Mouse (Mus musculus): ENCODE measurements around the gene B4galnt1. TPM values are rescaled to one million over a fixed set of nuclear protein-coding genes. Genes with fewer than 3 reads are reported as not detected.

Gene B4galnt1
- polyA plus RNA-seq, 1 experiment from 2014 or later, result 74.6 TPM

GRCm38 (mm10) chr10:127174170-127174569 is 9.1 kb downstream of the B4galnt1 start:
- Histone ChIP-seq H3K4me3 (no peak overlapping the region), H3K4me1 (replicated peaks) (peaks cover 30% of the 10 kb centered on the region), H3K27me3 (peaks cover 49% of the 10 kb centered on the region), H3K9me3 (no peaks in the 10 kb centered on the region), H3K27ac (replicated peaks) (no peak overlapping the region), H3K9ac (no peak overlapping the region), H3K36me3 (0 out of 2 replicates have a peak, but pooled peaks cover 3% of the 10 kb centered on the region), H3K4me2 (no peak overlapping the region)
- 0 out of 2 replicates have a peak, but pooled peaks have one; percentile 6 for ATAC-seq (ENCODE audit: low FRiP score, low read depth)
- WGBS, result 87% methylated on average over 7 of the region's 7 CpGs

- no peak for ATAC-seq (ENCODE audit: low FRiP score, low read depth)
- Histone ChIP-seq H3K9me3 (no peaks in the 10 kb centered on the region), H3K27ac (replicated peaks) (no peak overlapping the region), H3K4me1 (replicated peaks) (peaks cover 27% of the 10 kb centered on the region), H3K9ac (no peak overlapping the region), H3K4me3 (no peak overlapping the region), H3K4me2 (no peak overlapping the region), H3K36me3 (0 out of 2 replicates have a peak, but pooled peaks cover 3% of the 10 kb centered on the region), H3K27me3 (peaks cover 52% of the 10 kb centered on the region)
- WGBS, result 42% methylated on average over 3 of the region's 3 CpGs
Measured at GRCm38 (mm10) chr10:127176228-127176627, 11.2 kb downstream of the B4galnt1 start.

GRCm38 (mm10) chr10:127176756-127177155 is 11.7 kb downstream of the B4galnt1 start:
- no peak for ATAC-seq (ENCODE audit: low FRiP score, low read depth)
- 14% methylated on average over 7 of the region's 7 CpGs for WGBS
- peaks cover 53% of the 10 kb centered on the region for H3K27me3 ChIP-seq
- H3K4me2 ChIP-seq, result no peak overlapping the region
- no peak overlapping the region for H3K9ac ChIP-seq
- H3K9me3 ChIP-seq, result no peaks in the 10 kb centered on the region
- H3K27ac ChIP-seq (replicated peaks), result no peak overlapping the region
- H3K4me1 ChIP-seq (replicated peaks), result peaks cover 27% of the 10 kb centered on the region
- no peak overlapping the region for H3K4me3 ChIP-seq
- H3K36me3 ChIP-seq, result 0 out of 2 replicates have a peak, but pooled peaks cover 2% of the 10 kb centered on the region

GRCm38 (mm10) chr10:127177235-127177634 is 12.2 kb downstream of the B4galnt1 start:
- peaks cover 49% of the 10 kb centered on the region for H3K27me3 ChIP-seq
- no peak for ATAC-seq (ENCODE audit: low FRiP score, low read depth)
- H3K4me1 ChIP-seq (replicated peaks), result peaks cover 27% of the 10 kb centered on the region
- no peak overlapping the region for H3K4me3 ChIP-seq
- no peaks in the 10 kb centered on the region for H3K36me3 ChIP-seq
- H3K27ac ChIP-seq (replicated peaks), result no peak overlapping the region
- no peak overlapping the region for H3K9ac ChIP-seq
- H3K9me3 ChIP-seq, result no peaks in the 10 kb centered on the region
- peak overlapping the region; percentile 55 for H3K4me2 ChIP-seq
- WGBS, result 20% methylated on average over 9 of the region's 9 CpGs

GRCm38 (mm10) chr10:127177719-127178118 is 12.7 kb downstream of the B4galnt1 start:
- H3K9me3 ChIP-seq, result no peaks in the 10 kb centered on the region
- no peaks in the 10 kb centered on the region for H3K36me3 ChIP-seq
- H3K4me2 ChIP-seq, result peak overlapping the region; percentile 55
- ATAC-seq (ENCODE audit: low FRiP score, low read depth), result peak; percentile 49
- no peak overlapping the region for H3K27ac ChIP-seq (replicated peaks)
- H3K4me3 ChIP-seq, result peak overlapping the region; percentile 29
- H3K4me1 ChIP-seq (replicated peaks), result peaks cover 27% of the 10 kb centered on the region
- H3K9ac ChIP-seq, result no peak overlapping the region
- WGBS, result 2% methylated on average over 23 of the region's 23 CpGs
- H3K27me3 ChIP-seq, result peaks cover 47% of the 10 kb centered on the region

- Histone ChIP-seq H3K27ac (replicated peaks) (no peak overlapping the region), H3K36me3 (no peaks in the 10 kb centered on the region), H3K4me2 (peak overlapping the region; percentile 55), H3K4me1 (replicated peaks) (peaks cover 29% of the 10 kb centered on the region), H3K4me3 (peak overlapping the region; percentile 29), H3K9me3 (no peaks in the 10 kb centered on the region), H3K27me3 (peaks cover 47% of the 10 kb centered on the region), H3K9ac (no peak overlapping the region)
- 4% methylated on average over 41 of the region's 41 CpGs for WGBS
- no peak for ATAC-seq (ENCODE audit: low FRiP score, low read depth)
Measured at GRCm38 (mm10) chr10:127178286-127179027, 13.4 kb downstream of the B4galnt1 start.

GRCm38 (mm10) chr10:127179871-127180694 is 15.1 kb downstream of the B4galnt1 start, which contains the start of gene Slc26a10:
Gene Slc26a10, minus strand, starts transcription at chr10:127180645.
- peak; percentile 49; the same call in 1 of the 2 replicates for ATAC-seq (ENCODE audit: low FRiP score, low read depth)
- Histone ChIP-seq H3K9ac (peak within 1 kb of the TSS; percentile 8; the same call in 1 of the 2 replicates), H3K27ac (replicated peaks) (no peak within 1 kb of the TSS), H3K36me3 (no peaks in the 10 kb centered on the region), H3K4me3 (peak within 1 kb of the TSS; percentile 18), H3K4me2 (peak within 1 kb of the TSS; percentile 47), H3K4me1 (replicated peaks) (peaks cover 38% of the 10 kb centered on the region), H3K9me3 (no peaks in the 10 kb centered on the region), H3K27me3 (peaks cover 47% of the 10 kb centered on the region)
- 2% methylated on average over 34 of the region's 34 CpGs for WGBS

- no peak overlapping the region for H3K4me3 ChIP-seq
- no peaks in the 10 kb centered on the region for H3K9me3 ChIP-seq
- ATAC-seq (ENCODE audit: low FRiP score, low read depth), result no peak
- WGBS, result 25% methylated on average over 3 of the region's 3 CpGs
- peaks cover 47% of the 10 kb centered on the region for H3K27me3 ChIP-seq
- H3K4me1 ChIP-seq (replicated peaks), result peaks cover 38% of the 10 kb centered on the region
- no peak overlapping the region for H3K9ac ChIP-seq
- peak overlapping the region; percentile 47; the same call in 1 of the 2 replicates for H3K4me2 ChIP-seq
- no peaks in the 10 kb centered on the region for H3K36me3 ChIP-seq
- H3K27ac ChIP-seq (replicated peaks), result no peak overlapping the region
Measured at GRCm38 (mm10) chr10:127180695-127181047, 15.6 kb downstream of the B4galnt1 start.

- Histone ChIP-seq H3K9me3 (no peaks in the 10 kb centered on the region), H3K9ac (no peak overlapping the region), H3K4me1 (replicated peaks) (peaks cover 38% of the 10 kb centered on the region), H3K36me3 (no peaks in the 10 kb centered on the region), H3K4me2 (no peak overlapping the region), H3K4me3 (no peak overlapping the region), H3K27ac (replicated peaks) (no peak overlapping the region), H3K27me3 (peaks cover 41% of the 10 kb centered on the region)
- 60% methylated on average over 6 of the region's 6 CpGs for WGBS
- ATAC-seq (ENCODE audit: low FRiP score, low read depth), result no peak
Measured at GRCm38 (mm10) chr10:127181566-127181965, 16.5 kb downstream of the B4galnt1 start.

GRCm38 (mm10) chr10:127182624-127183023 is 17.6 kb downstream of the B4galnt1 start:
- H3K4me1 ChIP-seq (replicated peaks), result peaks cover 38% of the 10 kb centered on the region
- no peak for ATAC-seq (ENCODE audit: low FRiP score, low read depth)
- no peak overlapping the region for H3K4me2 ChIP-seq
- no peaks in the 10 kb centered on the region for H3K36me3 ChIP-seq
- no peak overlapping the region for H3K27ac ChIP-seq (replicated peaks)
- no peaks in the 10 kb centered on the region for H3K9me3 ChIP-seq
- peaks cover 32% of the 10 kb centered on the region for H3K27me3 ChIP-seq
- H3K9ac ChIP-seq, result no peak overlapping the region
- no peak overlapping the region for H3K4me3 ChIP-seq
- WGBS, result 83% methylated on average over 4 of the region's 4 CpGs

- 20% methylated on average over 20 of the region's 20 CpGs for WGBS
- no peaks in the 10 kb centered on the region for H3K9me3 ChIP-seq
- H3K9ac ChIP-seq, result no peak overlapping the region
- H3K27me3 ChIP-seq, result peaks cover 23% of the 10 kb centered on the region
- peak overlapping the region; percentile 26 for H3K4me2 ChIP-seq
- H3K4me3 ChIP-seq, result no peak overlapping the region
- ATAC-seq (ENCODE audit: low FRiP score, low read depth), result no peak
- peaks cover 35% of the 10 kb centered on the region for H3K4me1 ChIP-seq (replicated peaks)
- no peak overlapping the region for H3K27ac ChIP-seq (replicated peaks)
- no peaks in the 10 kb centered on the region for H3K36me3 ChIP-seq
Measured at GRCm38 (mm10) chr10:127183759-127184158, 18.7 kb downstream of the B4galnt1 start.

- no peak overlapping the region for H3K27ac ChIP-seq (replicated peaks)
- no peaks in the 10 kb centered on the region for H3K36me3 ChIP-seq
- H3K4me3 ChIP-seq, result no peak overlapping the region
- 72% methylated on average over 9 of the region's 9 CpGs for WGBS
- H3K27me3 ChIP-seq, result peaks cover 12% of the 10 kb centered on the region
- H3K4me2 ChIP-seq, result no peak overlapping the region
- no peaks in the 10 kb centered on the region for H3K9me3 ChIP-seq
- ATAC-seq (ENCODE audit: low FRiP score, low read depth), result no peak
- H3K4me1 ChIP-seq (replicated peaks), result peaks cover 44% of the 10 kb centered on the region
- no peak overlapping the region for H3K9ac ChIP-seq
Measured at GRCm38 (mm10) chr10:127185101-127185500, 20.1 kb downstream of the B4galnt1 start.

Data from hindbrain, embryonic 15.5 days (tissue).